Mouse (Mus musculus) lung, postnatal 0 days (tissue): Measurements from ENCODE around the gene Adcy2.

Experiments
- CTCF ChIP-seq: IDR thresholded peaks from 2 replicates; pipeline ENCODE4 v1.5.1; 2016; ENCODE audit warnings: antibody characterized with exemption, mild to moderate bottlenecking
- EP300 ChIP-seq: IDR thresholded peaks from 2 replicates; pipeline ENCODE4 v1.6.1; 2016; ENCODE audit warnings: antibody characterized with exemption, mild to moderate bottlenecking, control low read depth

GRCm38 (mm10) chr13:68985789-68986188 is 13.6 kb downstream of the Adcy2 start:
- no peak for TF ChIP-seq CTCF
- TF ChIP-seq EP300: no peak
